Mouse (Mus musculus) layer of hippocampus, adult 11-12 months (tissue): ENCODE measurements around the gene Fam234a.
A peak's percentile ranks its signal among the peaks of the same experiment; 100 is the strongest.
"Not testable (repeated sequence)": the region's sequence is repeated elsewhere in the genome, so short reads cannot be mapped to it uniquely, and the experiment has no call there.

Experiments
- DNase-seq: peaks from one replicate; pipeline ENCODE4 v3.0.0; 2022; ENCODE audit warnings: low spot score

Fam234a gene

DNA sequence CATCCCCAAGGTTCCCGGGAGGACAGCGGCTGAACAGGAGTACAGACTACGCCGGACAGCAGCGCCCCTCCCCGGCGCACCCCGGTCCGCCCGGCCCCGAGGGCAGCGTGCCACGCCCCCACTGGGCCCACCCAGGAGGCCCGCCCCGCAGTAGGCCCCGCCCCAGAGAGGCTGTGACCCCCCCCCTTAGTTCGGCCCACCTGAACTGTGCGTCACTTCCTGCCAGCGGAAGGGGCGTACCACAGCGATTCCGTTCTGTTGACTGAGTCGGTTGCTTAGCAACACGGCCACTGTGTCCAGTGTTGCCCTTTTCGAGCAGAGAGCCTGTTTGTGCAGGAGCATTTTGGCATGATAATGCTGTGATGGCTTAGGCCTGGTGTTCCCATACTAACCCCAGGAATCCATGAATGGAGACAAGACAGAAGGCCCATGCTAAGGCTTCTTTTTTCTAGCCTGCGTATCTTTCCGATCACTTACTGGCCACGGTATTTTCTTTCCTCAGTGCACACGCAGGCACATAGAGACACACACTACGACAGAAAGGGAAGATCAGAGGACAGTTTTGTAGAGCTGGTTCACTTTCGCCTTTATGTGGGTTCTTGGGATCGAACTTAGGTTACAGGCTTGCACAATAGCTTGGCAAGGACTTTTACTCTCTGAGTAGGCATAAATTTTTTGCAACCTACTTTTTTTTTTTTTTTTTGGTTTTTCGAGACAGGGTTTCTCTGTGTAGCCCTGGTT, at the start of gene Fam234a:
Gene Fam234a (minus strand): TSS at position 142 of the 741 bp plus-strand sequence.
- peak; percentile 94 for DNase-seq

DNA sequence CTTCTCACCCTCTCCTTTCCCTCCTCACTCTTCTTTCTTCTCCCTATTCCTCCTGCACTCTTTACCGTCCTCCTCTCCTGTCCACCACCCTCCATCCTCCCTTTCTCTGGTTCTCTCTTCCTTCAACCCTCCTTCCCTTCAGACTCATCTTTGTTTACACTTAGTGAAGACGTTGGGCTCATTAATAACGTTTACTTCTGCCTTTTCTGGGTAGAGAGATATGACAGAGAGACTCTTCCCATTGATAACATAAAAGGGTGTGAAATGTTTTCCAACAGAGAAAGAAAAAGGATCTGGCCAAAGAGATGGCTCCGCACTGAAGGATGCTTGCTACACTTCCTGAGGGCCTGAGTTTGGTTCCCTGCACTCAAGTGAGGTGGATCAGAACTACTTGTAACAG, 45.4 kb upstream of the Fam234a start:
- no peak for DNase-seq

DNA sequence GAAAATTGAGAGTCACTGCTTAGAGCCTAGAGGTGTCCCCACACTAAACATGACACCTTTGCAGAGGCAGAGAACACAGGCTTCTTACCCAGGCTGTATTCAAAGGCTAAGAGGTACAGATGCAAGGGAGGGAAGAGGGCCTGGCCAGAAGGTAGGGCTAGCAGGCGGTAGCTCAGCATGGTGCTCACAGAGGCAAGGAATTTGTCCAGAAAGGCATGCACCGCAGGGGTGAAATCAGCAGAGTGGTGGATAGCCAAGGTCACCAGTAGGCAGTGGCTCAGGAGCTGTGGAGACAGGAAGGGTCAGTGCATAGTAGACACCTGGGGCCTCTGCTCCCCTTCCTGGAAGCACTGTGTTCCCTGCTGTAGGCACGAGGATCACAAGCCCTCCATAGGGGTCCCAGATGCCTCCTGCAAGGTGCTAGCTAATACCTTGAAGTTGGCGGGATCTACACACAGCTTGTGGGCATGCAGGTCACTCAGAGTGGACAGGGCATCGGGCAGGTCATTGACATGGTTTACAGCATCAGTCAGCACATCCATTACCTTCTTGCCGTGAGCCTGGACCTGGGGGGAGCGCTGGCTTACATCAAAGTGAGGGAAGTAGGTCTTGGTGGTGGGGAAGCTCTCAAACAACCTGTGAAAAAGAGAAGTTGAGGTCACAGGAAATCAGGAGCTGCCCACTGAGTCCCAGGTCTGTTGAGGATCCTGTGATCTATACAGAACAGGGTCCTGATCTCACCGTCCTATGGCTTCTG, 42.3 kb upstream of the Fam234a start:
- no peak for DNase-seq

DNA sequence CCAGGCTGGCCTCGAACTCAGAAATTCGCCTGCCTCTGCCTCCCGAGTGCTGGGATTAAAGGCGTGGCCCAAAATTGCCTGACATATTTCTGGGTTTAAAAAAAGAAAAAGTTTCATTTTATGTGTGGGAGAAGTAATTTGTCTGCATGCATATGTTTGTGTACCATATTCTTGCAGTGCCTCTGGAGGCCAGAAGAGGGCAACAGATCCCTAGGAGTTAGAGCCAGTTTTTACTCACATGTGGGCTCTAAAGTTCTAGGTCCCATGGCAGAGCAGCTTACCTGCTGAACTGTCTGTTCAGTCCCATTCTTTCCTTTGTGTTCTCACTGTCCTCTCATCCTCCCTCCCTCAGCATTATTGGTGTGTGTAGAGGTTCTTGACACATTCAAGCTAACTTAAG, 32.7 kb upstream of the Fam234a start:
- no peak for DNase-seq

DNA sequence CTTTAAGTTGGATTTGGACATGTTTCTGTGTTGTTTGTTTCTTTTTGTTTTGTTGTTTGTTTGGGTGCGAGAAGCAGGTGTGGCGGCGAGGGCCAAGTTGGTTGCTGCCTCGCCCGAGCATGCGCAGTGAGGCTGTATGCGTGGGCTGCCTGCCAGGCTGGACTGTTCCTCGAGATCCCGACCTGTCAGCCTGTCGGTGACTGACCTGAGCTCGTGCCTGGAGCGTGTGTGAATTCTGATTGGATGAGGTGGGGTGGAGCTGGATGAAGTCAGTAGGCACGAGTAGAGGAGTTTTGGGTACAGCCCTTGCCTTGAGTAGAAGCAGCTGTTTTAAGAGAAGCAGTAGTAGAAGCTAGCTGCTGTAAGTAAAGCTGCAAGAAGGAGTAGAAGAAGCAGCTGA, 31.9 kb upstream of the Fam234a start:
- no peak for DNase-seq

DNA sequence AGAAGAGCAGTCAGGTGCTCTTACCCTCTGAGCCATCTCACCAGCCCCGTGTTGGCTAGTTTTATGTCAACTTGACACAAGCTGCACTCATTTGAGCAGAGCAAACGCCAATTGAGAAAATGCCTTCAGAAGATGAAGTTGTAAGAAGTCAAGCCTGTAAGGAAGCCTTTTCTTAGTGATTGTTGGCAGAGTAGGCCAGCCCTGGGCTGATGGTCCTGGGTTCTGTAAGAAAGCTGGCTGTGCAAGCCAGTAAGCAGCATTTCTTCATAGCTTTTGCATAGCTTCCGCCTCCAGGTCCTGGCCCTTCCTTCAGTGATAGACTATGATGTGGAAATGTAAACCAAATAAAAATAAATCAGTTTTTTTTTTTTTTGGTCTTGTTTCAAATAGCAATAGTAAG, 28.5 kb upstream of the Fam234a start:
- DNase-seq = no peak

DNA sequence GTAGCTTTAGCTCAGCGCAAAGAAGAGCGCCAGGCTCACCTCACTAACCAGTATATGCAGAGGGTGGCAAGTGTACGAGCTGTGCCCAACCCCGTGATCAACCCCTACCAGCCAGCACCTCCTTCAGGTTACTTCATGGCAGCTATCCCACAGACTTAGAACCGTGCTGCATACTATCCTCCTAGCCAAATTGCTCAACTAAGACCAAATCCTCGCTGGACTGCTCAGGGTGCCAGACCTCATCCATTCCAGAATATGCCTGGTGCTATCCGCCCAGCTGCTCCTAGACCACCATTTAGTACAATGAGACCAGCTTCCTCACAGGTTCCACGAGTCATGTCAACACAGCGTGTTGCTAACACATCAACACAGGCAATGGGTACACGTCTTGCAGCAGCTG, 25.5 kb upstream of the Fam234a start:
- DNase-seq = not testable (repeated sequence)

DNA sequence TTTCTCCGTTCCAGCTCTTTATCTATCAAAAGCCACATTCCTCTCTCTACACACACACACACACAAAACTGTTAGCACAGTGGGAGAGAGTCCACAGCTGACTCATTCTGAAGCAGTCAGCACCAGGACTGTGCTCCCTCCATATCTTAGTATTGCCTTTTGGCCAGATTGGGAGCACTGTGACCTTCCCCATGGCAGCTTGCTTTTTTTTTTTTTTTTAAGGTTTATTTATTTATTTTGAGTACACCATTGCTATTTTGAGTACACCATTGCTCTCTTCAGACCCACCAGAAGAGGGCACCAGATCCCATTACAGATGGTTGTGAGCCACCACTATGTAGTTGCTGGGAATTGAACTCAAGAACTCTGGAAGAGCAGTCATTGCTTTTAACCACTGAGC, 24.8 kb upstream of the Fam234a start:
- no peak for DNase-seq

DNA sequence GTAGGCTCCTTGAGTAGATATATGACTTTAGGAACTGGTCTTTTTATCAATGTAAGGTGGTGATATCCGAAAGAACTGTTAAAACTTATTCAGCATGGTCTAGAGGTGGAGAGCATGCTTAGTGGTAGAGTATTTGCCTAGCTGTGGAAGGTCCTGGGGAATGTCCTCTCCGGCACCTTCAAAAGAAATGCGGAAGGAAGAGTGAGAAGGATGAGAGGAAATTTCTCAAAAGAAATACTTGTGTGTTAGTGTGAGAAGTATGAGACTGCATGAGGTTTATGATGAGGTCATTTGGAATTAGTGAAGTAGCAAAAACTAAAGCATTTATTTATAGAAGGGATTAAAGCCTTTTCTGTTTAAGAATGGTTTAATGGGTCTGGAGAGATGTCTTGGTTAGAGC, 18.3 kb upstream of the Fam234a start:
- DNase-seq = no peak

DNA sequence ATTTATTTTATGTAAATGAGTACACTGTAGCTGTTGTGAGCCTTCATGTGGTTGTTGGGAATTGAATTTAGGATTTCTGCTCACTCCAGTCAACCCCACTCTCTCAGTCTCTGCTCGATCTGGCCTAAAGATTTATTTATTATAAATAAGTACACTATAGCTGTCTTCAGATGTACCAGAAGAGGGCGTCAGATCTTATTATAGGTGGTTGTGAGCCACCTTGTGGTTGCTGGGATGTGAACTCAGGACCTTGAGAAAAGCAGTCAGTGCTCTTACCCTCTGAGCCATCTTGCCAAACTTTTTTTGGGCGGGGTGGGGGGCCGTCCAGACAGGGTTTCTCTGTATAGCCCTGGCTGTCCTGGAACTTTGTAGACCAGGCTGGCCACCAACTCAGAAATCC, 17.8 kb upstream of the Fam234a start:
- no peak for DNase-seq

DNA sequence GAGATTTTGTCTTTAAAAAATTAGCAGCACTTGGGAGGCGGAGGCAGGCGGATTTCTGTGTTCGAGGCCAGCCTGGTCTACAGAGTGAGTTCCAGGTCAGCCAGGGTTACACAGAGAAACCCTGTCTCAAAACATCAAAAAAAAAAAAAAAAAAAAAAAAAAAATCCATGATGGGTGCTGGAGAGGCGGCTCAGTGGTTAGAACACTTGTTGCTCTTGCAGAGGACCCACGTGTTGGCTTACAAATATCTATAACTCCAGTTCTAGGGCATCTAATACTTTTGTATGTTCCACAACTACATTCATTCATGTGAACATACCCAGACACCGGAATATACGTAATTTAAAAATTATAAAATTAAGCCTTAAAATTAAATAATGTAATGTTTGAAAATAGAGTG, 11.3 kb upstream of the Fam234a start:
- DNase-seq = no peak

DNA sequence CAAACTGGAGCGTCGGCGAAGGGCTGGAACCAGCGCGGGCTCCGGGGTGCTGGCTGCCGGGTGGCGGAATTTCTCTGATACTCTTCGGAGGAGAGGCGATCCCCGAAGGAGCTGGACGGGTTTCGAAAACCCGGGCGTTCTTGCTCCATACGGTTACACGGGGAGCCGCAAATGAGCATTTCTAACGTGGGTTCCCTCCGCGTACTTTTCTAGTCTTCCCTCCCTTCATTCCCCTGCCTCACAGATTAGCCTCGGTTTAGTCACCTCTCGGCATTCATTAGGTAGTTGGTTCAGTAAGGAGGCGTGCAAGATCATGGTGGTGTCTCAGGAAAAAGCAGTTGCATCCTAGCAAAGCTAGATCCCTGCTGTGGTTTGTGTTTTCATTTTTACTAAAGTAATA, 9.4 kb upstream of the Fam234a start:
- no peak for DNase-seq

DNA sequence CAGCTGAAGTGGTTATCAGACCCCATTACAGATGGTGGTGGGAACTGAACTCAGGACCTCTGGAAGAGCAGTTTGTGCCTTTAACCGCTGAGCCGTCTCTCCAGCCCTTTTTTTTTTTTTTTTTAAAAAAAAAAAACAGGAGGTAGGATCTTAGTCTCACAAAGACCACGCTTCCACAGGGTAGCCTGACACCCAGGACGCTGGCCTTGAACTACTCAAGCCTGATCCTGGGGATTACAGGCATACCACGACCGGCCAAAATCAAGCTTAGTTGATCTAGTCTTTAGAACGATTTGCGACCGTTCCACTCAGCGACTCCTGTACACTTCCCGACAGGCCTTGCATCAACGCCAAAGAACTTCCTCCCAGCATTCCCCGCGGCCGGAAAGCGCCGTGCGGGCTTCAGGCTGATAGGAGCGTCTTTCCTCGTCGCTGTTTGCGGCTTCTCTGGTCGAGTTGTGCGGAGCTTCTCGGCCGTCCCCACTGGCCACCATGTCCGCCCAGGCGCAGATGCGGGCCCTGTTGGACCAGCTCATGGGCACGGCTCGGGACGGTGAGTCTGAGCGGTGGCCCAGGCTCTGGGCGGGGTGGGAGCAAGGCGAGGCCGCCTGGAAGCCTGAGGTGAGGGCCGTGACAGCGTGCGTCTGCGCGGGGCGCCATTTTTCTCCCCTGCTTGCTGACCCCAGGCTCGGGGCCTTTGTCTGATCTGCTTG, 8.7 kb upstream of the Fam234a start, which contains the start of gene Luc7l:
Gene Luc7l (plus strand): TSS at position 358 of the 713 bp plus-strand sequence.
- DNase-seq = peak; percentile 94

DNA sequence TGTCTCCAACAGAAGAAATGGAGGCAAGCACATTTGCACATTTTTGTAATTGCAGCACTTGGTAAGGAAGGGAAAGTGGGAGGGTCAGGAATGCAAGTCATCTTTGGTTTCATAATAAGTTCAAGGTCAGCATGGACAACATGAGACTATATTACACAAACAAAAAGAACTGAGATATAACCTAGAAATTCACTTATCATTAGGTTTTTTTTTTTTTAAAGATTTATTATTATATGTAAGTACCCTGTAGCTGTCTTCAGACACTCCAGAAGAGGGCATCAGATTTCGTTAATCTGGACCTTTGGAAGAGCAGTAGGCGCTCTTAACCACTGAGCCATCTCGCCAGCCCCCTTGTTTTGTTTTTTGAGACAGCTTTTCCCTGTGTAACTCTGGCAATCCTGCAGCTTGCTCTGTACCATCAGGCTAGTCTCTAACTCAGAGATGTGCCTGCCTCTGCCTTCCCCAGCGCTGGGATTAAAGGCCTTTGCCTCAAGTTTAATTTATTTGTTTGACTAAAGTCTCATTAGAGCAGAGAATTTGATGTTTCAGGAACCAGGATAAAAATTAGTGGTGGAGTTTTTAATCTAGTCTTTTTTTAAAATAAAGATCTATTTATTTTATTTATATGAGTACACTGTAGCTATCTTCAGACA, 8.0 kb upstream of the Fam234a start:
- DNase-seq = no peak

DNA sequence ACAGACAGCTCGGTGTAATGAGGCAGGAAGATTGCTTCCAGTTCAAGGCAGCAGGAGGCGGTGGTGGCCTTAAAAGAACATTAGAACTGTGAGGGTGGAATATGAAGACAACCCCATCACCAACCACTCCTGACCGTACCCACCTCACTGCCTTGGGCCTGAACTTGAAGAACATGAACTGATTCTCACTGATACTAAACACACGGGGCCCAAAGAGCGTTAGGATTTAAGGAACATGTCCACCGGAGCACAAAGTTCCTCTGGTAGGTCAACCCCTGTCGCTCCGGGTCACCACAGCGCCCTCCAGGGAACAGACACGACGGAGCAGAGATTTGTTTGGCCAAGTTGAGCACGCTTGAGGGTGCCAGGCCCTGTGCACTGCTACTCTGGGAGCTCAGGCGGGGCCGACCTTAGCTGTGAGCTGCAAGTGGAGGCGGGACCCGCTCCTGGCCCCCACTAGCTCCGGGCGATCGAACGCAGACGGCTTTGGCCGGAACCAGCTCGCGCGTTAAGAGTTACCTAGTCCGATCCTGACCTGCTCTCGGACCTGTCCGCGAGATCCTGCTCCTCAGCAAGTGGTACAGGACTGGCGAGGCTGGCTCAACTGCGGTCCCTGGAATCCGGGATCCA, 456 bp downstream of the Fam234a start:
- peak; percentile 76 for DNase-seq

DNA sequence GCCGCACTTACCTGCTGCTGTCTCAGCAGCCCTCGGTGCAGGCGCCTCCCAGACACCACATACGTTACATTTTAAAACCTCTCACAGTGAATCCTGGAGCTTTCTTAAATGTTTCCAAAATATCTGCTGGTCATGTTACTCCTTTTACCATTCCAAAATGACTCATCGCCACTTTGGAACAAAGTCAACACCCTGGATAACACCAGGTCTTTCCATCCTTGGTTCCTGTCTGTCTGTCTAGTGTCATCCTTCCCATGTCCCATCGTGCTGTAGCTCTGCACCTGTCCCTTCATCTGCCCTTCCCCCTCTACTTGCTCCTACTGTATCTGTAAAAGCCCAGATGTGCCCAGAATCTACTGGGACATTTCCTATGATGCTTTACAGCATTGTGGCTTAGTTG, 3.1 kb downstream of the Fam234a start:
- no peak for DNase-seq

DNA sequence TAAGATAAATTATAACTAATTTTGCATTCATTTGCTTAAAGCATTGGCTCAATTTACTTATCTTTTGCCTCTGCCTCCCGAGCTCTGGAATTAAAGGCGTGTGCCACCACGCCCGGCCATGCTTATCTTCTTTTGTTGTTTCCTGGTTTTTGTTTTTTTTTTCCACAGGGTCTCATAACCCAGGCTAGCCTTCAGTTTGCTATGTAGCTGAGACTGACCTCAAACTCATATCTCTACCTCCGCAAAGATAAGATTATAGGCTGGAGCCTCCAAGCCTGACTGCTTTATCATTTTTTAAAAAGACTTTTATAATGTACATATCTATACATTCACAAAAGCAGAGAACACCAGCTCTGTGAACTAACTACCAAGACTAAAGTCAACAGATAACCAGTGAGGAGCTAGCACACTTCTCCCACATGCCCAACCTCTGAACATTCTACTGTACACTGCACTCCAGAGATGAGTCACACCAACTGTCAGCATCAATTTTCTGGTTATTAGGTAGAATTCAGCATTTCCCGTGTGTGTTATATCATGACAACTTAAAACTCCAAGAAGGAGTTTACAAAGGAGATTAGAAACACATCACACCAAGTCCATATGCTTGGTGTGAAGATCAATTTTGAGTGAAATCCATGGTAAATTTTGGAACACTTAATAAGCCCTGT, 3.8 kb downstream of the Fam234a start:
- no peak for DNase-seq

DNA sequence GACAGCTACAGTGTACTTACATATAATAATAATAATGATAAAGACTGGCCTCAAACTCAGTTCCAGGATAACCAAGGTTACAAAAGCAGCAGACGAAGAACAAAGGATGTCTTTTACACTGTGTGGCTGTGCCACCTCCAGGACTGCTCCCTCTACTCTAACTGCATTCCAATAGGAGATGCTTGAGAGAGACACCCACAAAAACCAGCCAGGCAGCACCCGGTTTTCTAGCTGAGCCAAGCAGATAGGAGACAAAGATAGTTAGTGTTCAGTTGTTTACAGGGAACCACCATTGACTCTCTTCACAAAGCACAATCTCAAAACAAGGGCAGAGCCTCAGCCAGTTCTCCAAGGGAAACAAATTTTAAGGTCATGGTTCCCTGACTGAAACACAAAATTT, 4.5 kb downstream of the Fam234a start:
- DNase-seq = peak; percentile 44

DNA sequence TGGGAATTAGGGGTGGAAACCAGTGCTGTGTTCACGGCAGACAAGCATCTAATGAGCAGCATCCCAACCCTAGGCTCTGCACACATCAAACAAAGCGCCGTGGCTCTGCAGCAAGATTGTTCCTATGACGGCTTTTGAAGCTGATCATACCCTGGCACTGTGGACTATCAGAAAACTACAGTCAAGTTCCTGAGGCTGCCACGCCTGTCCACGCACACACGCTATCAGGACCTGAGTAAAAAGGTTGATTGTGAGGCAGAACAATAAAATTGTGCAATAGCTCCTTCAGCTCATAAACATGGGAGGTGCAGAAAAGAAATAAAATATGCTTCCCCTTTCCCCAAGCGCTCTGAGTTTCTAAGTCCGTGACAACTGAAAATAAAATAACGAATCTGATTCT, 6.4 kb downstream of the Fam234a start:
- DNase-seq = no peak

DNA sequence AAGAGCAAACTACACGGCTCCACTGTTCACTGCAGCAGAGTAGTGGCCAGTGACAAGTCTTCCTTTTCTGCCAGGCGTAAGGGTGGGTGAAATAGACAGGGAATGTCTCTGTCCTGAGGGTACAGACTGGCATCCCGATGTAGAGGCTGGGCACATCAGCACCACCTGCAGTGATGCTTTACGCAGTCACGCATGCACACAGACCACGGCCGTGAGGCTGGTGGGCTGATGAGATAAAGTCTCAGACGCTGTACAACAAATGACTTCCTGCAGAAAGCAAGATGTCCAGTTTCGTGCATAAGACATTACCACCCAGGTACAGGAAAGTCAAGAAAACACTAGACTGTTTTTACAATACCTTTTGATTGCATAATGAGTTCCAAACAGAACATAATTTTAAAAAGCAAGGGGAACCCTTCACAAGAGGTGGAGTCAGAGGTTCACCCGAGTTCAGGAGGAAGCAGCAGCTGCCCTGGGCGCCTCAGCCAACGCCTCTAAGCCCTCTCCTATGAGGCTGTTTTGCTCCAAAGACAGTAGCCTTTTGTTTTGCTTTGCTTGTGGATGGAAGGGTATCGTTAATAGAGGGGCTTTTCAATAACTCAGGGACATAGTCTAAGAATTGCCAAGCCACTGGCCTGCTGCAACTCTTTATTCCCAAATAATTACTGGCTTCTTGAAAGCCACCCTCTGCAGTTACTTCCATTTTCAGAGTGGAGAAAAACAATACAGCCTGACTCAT, 8.8 kb downstream of the Fam234a start:
- DNase-seq = no peak

DNA sequence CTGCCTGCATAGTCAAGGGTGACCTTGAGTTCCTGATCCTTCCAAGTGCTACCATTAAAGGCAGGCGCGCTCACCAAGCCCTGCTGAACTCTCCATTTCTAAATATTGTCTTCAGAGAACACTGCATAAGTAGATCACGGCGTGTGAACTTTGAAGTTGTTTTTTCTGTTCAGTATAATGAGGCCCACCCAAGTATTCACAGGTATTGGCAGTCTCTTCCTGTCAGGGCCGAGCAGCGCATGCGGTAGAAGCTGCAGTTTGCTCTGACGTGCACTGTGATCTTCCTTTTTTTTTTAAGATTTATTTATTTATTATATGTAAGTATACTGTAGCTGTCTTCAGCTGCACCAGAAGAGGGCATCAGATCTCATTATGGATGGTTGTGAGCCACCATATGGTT, 9.7 kb downstream of the Fam234a start:
- no peak for DNase-seq
